Mouse (Mus musculus) brain, embryonic 14.5 days (tissue): ENCODE measurements around the gene Glrp1.

Experiments used
- CTCF ChIP-seq: fragments of 200-500 bp; IDR thresholded peaks from 2 replicates; pipeline ENCODE4 v1.5.1; 2012; ENCODE audit warnings: inconsistent platforms, mild to moderate bottlenecking, moderate library complexity, borderline replicate concordance; ENCODE audit not compliant: insufficient read depth, insufficient read length; ENCODE audit errors: extremely low read depth
- POLR2A ChIP-seq: fragments of 200-500 bp; IDR thresholded peaks from 2 replicates; pipeline ENCODE4 v1.6.1; 2012; ENCODE audit warnings: mild to moderate bottlenecking, inconsistent platforms, borderline replicate concordance; ENCODE audit not compliant: poor library complexity, insufficient read depth, insufficient read length, severe bottlenecking; ENCODE audit errors: extremely low read depth

DNA sequence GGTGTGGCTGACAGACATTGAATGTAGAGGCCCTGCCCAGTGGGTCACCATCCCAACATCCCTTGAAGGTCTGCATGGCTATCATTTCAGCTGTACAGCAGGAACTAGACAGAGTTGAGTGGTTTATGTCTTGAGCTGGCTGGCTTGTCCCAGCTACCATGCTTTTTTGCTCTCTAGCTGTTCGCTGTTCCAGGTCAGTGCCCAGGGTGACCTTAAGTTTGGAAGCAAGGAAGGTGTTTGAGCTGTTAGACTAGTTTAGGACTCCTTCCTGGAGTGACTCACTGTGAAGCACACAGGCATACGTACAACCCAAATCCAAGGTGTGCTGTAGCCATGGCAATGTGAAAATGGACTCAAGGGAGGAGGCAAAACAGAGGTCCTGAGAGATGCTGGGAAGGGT lies 41.5 kb downstream of the Glrp1 start:
- TF ChIP-seq POLR2A (no peak), CTCF (no peak)
